Mouse (Mus musculus) heart, adult 10 weeks (tissue): ENCODE results near the gene Maml3. TPM values are rescaled to one million over a fixed set of nuclear protein-coding genes. Genes with fewer than 3 reads are reported as not detected.

Experiments
- polyA plus RNA-seq: library from polyadenylated mRNA; stranded (reverse); fragments of 350-450 nt; fragmentation: Illumina TruSeq; extraction: RNeasy Lipid Tissue Mini Kit (QIAGEN cat#74804); gene quantifications from one replicate; pipeline ENCODE4 v1.2.3, GENCODE M21; 2014; ENCODE audit warnings: low read depth, low replicate concordance

The Maml3 gene
- 1.6 TPM for polyA plus RNA-seq

DNA sequence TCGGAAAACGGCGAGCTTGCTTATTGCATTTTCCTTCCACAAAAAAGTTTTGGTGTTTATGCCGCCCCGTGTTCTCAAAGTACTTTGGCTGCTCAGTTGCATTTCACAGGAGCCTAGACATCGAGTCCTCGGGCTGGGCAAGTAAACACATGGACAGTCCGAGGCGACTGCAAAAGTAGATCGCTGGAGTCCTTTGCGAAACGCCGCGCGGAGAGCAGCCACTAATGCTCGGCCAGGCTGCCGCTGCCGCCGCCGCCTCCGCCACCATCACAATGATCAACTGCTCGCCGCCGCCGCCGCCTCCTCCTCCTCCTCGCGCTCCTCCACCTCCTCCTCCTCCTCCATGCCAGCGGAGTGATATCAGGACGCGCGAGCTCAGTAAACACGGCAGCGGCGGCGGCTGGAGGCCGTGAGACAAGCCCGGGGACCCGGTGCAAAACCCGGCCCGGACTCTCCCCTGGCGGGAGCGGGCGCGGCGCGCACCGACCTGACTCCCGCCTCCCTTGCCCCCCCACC, at the start of gene Maml3:
TSS of gene Maml3 (minus strand) at position 441 of the 516 bp plus-strand sequence.

DNA sequence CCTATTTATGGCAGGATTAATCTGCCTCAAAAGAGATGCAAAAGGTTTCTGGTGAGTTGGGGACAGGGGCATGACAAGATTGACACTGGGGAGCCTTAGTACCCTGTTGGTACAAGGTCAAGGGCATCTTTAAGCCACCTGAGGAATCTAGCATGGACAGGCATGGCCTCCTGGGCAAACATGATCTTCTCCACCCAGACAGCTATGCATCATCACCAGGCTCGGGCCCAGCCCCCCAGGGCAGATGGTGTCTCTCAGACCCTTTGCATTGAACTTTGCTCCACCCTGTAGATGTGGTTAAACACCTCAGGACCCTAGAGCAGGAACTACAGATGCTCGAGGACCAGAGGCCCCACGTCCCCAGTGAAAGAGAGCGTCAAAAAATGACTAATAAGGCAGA, 444.8 kb downstream of the Maml3 start, which contains the start of gene Mgst2:
TSS of gene Mgst2 (plus strand) at position 301 of the 400 bp plus-strand sequence.

Other genes starting within 250 kb of the Maml3 start
- 8.2 TPM for gene Foxo1, start 163.3 kb upstream of the Maml3 start, polyA plus RNA-seq